Mouse (Mus musculus) ES-Bruce4 (cell line): ENCODE measurements at regions not wholly inside any gene's neighbourhood (a gene's known extent, or its start where the extent isn't known, plus 50 kb on each side); places are given as distances from the start of the nearest gene placed in this dataset.

ENCODE experiments used
- H3K27ac ChIP-seq: 2 replicates; pipeline ENCODE4 v1.5.1; 2012; ENCODE audit warnings: low read length, inconsistent platforms; ENCODE audit not compliant: insufficient read depth
- H3K27me3 ChIP-seq: 2 replicates; pipeline ENCODE4 v1.6.1; 2012; ENCODE audit warnings: mild to moderate bottlenecking, low read length, inconsistent platforms; ENCODE audit not compliant: control insufficient read depth, poor library complexity, insufficient read depth, severe bottlenecking
- H3K36me3 ChIP-seq: 2 replicates; pipeline ENCODE4 v1.6.1; 2012; ENCODE audit warnings: inconsistent platforms, mild to moderate bottlenecking, low read length, moderate library complexity; ENCODE audit not compliant: control insufficient read depth, poor library complexity, insufficient read depth, severe bottlenecking
- H3K4me1 ChIP-seq: one replicate; pipeline ENCODE4 v1.8.1; 2011; ENCODE audit warnings: low read length; ENCODE audit not compliant: control insufficient read depth, insufficient read depth
- H3K4me3 ChIP-seq: 2 replicates; pipeline ENCODE4 v1.5.1; 2011; ENCODE audit warnings: low read depth, mild to moderate bottlenecking, low read length
- H3K9ac ChIP-seq: 2 replicates; pipeline ENCODE4 v1.6.1; 2012; ENCODE audit warnings: low read depth, mild to moderate bottlenecking, inconsistent platforms; ENCODE audit not compliant: poor library complexity, severe bottlenecking
- H3K9me3 ChIP-seq: replicated peaks from 2 replicates; pipeline ENCODE4 v1.6.1; 2012; ENCODE audit warnings: mild to moderate bottlenecking, low read length, inconsistent platforms; ENCODE audit not compliant: control insufficient read depth, poor library complexity, insufficient read depth, severe bottlenecking
- CTCF ChIP-seq: IDR thresholded peaks from one replicate; pipeline ENCODE4 v1.8.1; 2011; ENCODE audit warnings: low read depth, low read length
- EP300 ChIP-seq: IDR thresholded peaks from 2 replicates; pipeline ENCODE4 v1.6.1; 2011; ENCODE audit warnings: low read depth, low read length; ENCODE audit not compliant: insufficient read depth
- POLR2A ChIP-seq: IDR thresholded peaks from one replicate; pipeline ENCODE4 v1.8.1; 2011; ENCODE audit warnings: low read length; ENCODE audit not compliant: insufficient read depth

DNA sequence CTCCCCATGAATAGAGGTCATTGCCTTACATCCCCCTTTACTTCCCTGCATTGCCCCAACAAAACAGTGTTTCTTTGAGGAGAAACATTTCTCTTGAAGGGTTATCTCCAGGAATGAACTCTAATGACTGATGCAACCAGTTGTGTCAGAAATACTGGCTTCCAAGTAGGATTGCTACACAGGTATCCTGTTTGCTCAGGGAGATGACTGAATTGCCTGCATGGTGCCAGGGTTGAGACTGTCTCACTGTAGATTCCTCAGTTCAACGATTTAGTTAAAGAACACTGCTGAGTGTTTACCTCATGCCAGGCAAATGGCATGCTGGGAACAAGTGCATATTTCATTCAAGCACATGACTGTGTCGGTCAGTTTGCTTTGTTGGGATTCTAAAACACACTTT, 123.8 kb upstream of the Esrrg start:
- Histone ChIP-seq H3K9ac (no peak overlapping the region), H3K9me3 (no peaks in the 10 kb centered on the region), H3K36me3 (no peaks in the 10 kb centered on the region), H3K27me3 (no peaks in the 10 kb centered on the region), H3K4me3 (no peak overlapping the region), H3K27ac (no peak overlapping the region), H3K4me1 (no peaks in the 10 kb centered on the region)
- TF ChIP-seq POLR2A = no peak
- TF ChIP-seq EP300 = no peak
- no peak for TF ChIP-seq CTCF

DNA sequence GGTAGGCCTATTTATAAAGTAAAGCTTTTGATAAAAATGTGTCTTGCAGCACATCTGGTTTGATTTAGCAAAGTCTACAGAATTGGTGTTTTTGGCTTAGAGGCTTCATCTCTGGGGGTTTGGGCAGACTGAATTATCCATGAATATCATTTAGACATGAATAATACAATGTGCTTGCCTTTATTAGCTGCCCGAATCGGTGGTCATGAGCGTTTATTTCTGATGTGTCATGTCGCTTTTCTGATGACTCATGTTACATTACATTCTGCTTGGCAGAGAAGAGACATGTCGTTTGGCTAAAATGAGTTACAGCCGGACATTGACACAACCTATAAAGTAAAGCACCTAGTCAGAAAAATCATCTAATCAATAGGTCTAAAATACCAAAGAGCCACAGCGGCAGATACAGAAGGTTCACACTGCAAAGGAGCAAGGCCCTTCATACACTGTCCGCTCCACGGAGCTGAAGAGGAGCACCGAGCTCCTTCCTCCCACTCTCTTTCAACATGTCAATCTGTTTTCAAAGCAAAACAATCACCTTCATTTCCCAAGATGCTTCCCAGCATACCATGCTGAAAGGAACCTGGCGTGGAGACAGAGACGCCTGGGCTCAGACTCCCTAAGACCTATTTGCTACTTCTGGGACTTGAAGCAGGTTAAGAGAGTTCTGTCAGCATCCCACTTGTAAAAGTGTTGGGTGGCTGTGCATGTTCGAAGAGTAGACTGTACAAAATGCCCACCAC, 120.5 kb upstream of the Esrrg start:
- H3K4me1 ChIP-seq = no peaks in the 10 kb centered on the region
- no peaks in the 10 kb centered on the region for H3K27me3 ChIP-seq
- H3K4me3 ChIP-seq = no peak overlapping the region
- TF ChIP-seq EP300 (no peak), POLR2A (no peak), CTCF (no peak)
- H3K27ac ChIP-seq = no peak overlapping the region
- H3K9ac ChIP-seq = no peak overlapping the region
- no peaks in the 10 kb centered on the region for H3K9me3 ChIP-seq
- no peaks in the 10 kb centered on the region for H3K36me3 ChIP-seq

DNA sequence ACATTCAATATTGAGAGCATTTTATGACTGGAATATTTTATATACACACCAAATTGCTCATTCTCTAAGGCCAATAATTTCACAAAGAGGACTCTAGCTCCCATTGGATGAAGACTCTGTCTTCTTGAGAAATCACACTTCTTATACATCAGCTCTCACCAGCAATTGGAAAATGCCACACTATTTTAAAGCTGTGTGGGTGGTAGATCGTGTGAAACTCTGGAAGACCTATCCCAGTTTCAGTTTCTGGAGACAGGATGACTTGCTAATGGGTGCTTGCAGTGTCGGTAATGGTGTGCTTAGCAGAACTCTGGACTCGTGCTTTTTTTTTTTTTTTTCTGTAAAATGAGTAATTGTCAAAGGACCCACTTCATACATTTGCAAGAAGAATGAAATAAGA, 119.1 kb upstream of the Esrrg start:
- no peak overlapping the region for H3K9ac ChIP-seq
- TF ChIP-seq EP300 (no peak), CTCF (no peak), POLR2A (no peak)
- H3K4me1 ChIP-seq = no peaks in the 10 kb centered on the region
- H3K27ac ChIP-seq = no peak overlapping the region
- no peaks in the 10 kb centered on the region for H3K9me3 ChIP-seq
- no peak overlapping the region for H3K4me3 ChIP-seq
- H3K36me3 ChIP-seq = no peaks in the 10 kb centered on the region
- no peaks in the 10 kb centered on the region for H3K27me3 ChIP-seq

DNA sequence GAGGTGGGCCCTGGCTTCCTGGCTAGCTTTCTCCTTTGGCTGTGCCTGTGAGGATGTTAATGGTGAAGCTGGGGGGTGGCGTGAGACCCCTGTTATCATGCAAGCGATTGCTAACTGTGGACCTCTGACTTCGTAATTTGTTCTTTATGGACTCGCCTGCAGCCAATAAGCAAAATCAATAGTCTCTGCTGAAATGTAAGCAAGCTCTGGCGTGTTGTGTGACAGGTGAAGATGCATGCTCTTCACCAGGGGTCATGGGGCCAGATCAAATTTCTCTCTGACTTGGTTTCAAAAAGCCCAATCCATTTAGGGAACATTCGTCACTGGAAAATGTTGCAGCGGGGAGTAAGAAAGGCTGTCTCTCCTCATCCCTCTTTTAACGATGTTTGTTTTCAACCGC, 103.2 kb upstream of the Esrrg start:
- Histone ChIP-seq H3K4me1 (no peaks in the 10 kb centered on the region), H3K4me3 (no peak overlapping the region), H3K27me3 (no peaks in the 10 kb centered on the region), H3K9ac (no peak overlapping the region), H3K27ac (no peak overlapping the region), H3K36me3 (no peaks in the 10 kb centered on the region), H3K9me3 (no peaks in the 10 kb centered on the region)
- TF ChIP-seq CTCF (no peak), EP300 (no peak), POLR2A (no peak)

DNA sequence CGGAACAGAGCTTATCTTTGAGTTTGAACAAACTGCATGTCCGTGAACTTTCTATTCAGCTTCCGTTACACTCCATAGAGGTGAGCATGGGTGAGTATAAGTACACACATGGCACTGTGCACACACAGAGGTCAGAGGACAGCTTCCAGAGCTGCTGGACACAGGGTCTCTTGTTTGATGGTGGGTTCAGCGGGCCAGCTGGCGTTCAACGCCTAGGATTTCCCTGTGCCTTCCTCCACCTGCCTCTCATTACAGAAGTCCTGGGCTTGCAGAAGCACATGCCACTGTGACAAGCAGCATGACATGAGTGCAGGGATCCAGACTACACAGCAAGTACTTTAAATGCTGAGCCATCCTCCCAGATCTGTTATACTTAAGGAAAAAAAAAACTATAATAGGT, 101.4 kb upstream of the Esrrg start:
- Histone ChIP-seq H3K4me3 (no peak overlapping the region), H3K9ac (no peak overlapping the region), H3K27me3 (no peaks in the 10 kb centered on the region)

DNA sequence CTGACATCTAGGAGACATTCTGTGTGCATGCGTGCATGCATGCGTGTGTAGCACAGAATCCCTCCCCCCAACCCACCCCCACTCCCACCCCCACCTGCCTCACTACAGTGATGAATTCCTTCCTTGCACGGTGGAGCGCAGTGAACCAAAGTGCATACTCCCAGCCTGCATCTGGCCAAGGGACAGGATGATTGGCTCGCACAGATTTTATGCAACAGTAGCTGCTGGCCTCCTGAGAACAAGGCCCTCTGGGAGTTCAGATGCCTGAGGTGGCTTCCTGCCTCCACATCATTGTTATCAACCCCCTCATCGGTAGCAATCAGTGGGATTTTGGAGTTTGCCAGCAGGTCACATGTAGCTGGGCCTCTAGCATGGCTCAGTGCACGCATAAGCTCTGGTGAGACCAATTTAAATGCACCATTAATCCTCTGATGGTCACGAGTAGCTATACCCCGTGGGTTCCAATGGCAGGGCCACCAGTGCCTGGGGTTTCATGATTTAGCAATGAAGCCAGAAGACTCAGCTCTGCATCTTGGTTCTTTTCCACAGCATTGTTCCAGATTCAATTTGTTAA, 77.2 kb upstream of the Esrrg start:
- Histone ChIP-seq H3K4me3 (no peak overlapping the region), H3K27ac (no peak overlapping the region), H3K9ac (no peak overlapping the region), H3K9me3 (no peaks in the 10 kb centered on the region), H3K27me3 (no peaks in the 10 kb centered on the region; the same call in 1 of the 2 replicates), H3K36me3 (no peaks in the 10 kb centered on the region), H3K4me1 (no peaks in the 10 kb centered on the region)
- TF ChIP-seq CTCF (no peak), POLR2A (no peak), EP300 (no peak)

More for the DNA sequence above, 101.4 kb upstream of the Esrrg start:
- H3K36me3 ChIP-seq = no peaks in the 10 kb centered on the region
- H3K27ac ChIP-seq = no peak overlapping the region
- H3K9me3 ChIP-seq = no peaks in the 10 kb centered on the region
- TF ChIP-seq CTCF (no peak), POLR2A (no peak), EP300 (no peak)
- H3K4me1 ChIP-seq = no peaks in the 10 kb centered on the region
